Mouse (Mus musculus) liver, embryonic 14.5 days (tissue): ENCODE data around the gene Nt5c2.

ENCODE experiments used
- CTCF ChIP-seq: IDR thresholded peaks from 2 replicates; pipeline ENCODE4 v1.5.1; 2016; ENCODE audit warnings: antibody characterized with exemption, low read depth, control low read depth
- EP300 ChIP-seq: IDR thresholded peaks from 2 replicates; pipeline ENCODE4 v1.6.1; 2016; ENCODE audit warnings: antibody characterized with exemption, low read depth

DNA sequence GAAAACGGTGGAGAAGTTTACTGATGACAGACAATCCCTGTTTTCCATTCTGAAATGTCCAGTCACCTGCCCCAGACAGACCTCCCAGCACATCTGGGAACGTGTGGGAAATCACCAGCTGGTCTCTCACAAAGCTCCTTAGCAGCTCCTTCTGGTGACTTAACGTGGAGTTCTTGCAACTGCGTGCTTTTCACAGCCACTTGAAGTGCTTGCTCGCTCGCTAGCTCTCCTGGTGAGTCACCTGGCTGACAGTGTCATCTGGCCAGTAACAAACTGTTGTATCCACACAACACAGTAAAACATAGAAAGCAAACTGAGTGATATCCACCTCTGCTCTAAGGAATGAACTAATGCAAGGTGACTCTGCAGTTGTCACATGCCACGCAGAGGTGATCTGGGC, 128.1 kb downstream of the Nt5c2 start:
- TF ChIP-seq EP300 (no peak), CTCF (no peak)
